Mouse (Mus musculus) G1E (cell line): ENCODE measurements at regions not wholly inside any gene's neighbourhood (a gene's known extent, or its start where the extent isn't known, plus 50 kb on each side); places are given as distances from the start of the nearest gene placed in this dataset.

Experiments
- ATAC-seq: 2 replicates; pipeline ENCODE4 v1.8.0; 2016; ENCODE audit warnings: mild to moderate bottlenecking; ENCODE audit not compliant: insufficient number of reproducible peaks, poor library complexity, low FRiP score, severe bottlenecking; ENCODE audit errors: extremely low read depth
- DNase-seq: peaks from one replicate; pipeline ENCODE4 v3.0.0; 2012; ENCODE audit warnings: low spot score
- H3K27me3 ChIP-seq: 2 replicates; pipeline ENCODE4 v1.6.1; 2012; ENCODE audit warnings: mild to moderate bottlenecking, low read length, inconsistent platforms; ENCODE audit not compliant: insufficient read depth
- H3K36me3 ChIP-seq: replicated peaks from 2 replicates; pipeline ENCODE3; 2012; ENCODE audit warnings: mild to moderate bottlenecking, inconsistent platforms
- H3K4me1 ChIP-seq: 2 replicates; pipeline ENCODE4 v1.6.1; 2012; ENCODE audit warnings: low read depth, low read length, inconsistent platforms, mixed read lengths; ENCODE audit not compliant: insufficient read depth
- H3K4me3 ChIP-seq: 2 replicates; pipeline ENCODE4 v1.5.1; 2012; ENCODE audit warnings: low read depth, mild to moderate bottlenecking, inconsistent platforms, low read length, moderate library complexity, mixed read lengths
- H3K9me3 ChIP-seq: replicated peaks from 2 replicates; pipeline ENCODE4 v1.6.1; 2012; ENCODE audit warnings: inconsistent platforms
- CTCF ChIP-seq: IDR thresholded peaks from 2 replicates; pipeline ENCODE4 v1.5.1; 2012; ENCODE audit warnings: low read depth, low read length, inconsistent platforms, mixed read lengths
- GATA1 ChIP-seq: IDR thresholded peaks from 2 replicates; pipeline ENCODE4 v1.6.1; 2012; ENCODE audit warnings: borderline replicate concordance, low read length, inconsistent platforms, mixed read lengths
- GATA2 ChIP-seq: IDR thresholded peaks from 2 replicates; pipeline ENCODE4 v1.6.1; 2012; ENCODE audit warnings: low read depth, low read length, inconsistent platforms, borderline replicate concordance
- POLR2AphosphoS5 ChIP-seq: IDR thresholded peaks from 2 replicates; pipeline ENCODE4 v1.6.1; 2012; ENCODE audit warnings: low read depth, low read length, inconsistent platforms; ENCODE audit not compliant: insufficient replicate concordance
- TAL1 ChIP-seq: conservative IDR thresholded peaks from 2 replicates; pipeline ENCODE4 v1.6.1; 2012; ENCODE audit warnings: low read depth, low read length, inconsistent platforms, mixed read lengths

DNA sequence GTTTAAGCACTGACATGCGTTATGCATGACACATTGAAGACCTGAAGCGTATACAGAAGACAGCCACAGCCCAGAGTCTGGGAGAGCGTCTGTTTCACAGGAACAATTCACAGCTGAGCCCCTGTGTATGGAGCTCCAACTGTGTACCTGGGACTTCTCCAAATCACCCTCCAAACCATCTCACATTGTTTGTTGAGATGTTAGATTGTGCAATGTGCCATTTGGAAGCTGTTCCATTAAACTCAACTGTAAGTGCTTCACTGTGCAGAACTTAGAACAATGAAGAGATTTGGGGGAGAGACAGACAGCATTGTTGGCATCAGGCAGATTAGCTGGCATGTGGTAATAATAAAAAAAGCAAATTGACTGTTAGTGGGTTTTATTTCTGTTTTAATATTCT lies 74.1 kb upstream of the Card11 start:
- Histone ChIP-seq H3K27me3 (no peaks in the 10 kb centered on the region), H3K4me1 (no peaks in the 10 kb centered on the region), H3K9me3 (peaks cover 65% of the 10 kb centered on the region), H3K36me3 (no peaks in the 10 kb centered on the region), H3K4me3 (no peak overlapping the region)
- ATAC-seq (no peak), DNase-seq (no peak)
- no peak for TF ChIP-seq GATA2

DNA sequence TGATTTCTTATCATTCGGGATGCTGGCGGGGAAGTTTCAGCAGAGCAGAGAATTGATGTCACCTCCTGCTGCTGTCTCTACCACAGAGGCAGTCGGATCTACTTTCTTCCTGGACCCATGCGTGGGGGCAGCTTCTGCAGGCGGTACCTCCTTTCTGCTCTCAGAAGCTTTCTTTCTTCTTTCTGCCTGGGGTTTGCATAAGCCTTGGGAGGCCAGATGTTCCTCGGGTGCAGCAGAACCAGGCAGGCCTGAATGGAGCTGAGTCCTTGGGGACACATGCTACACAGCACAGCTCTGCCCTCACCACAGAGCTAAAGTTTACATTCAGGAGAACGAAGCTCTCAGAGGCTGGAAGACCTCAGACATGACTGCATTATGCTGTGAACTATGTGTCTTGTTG lies 75.8 kb upstream of the Card11 start:
- H3K27me3 ChIP-seq: no peaks in the 10 kb centered on the region
- H3K4me3 ChIP-seq: no peak overlapping the region
- no peak for DNase-seq
- H3K4me1 ChIP-seq: no peaks in the 10 kb centered on the region
- peaks cover 66% of the 10 kb centered on the region for H3K9me3 ChIP-seq
- no peak for ATAC-seq
- no peaks in the 10 kb centered on the region for H3K36me3 ChIP-seq
- TF ChIP-seq GATA2 (no peak), TAL1 (no peak), GATA1 (no peak), CTCF (no peak), POLR2AphosphoS5 (no peak)

DNA sequence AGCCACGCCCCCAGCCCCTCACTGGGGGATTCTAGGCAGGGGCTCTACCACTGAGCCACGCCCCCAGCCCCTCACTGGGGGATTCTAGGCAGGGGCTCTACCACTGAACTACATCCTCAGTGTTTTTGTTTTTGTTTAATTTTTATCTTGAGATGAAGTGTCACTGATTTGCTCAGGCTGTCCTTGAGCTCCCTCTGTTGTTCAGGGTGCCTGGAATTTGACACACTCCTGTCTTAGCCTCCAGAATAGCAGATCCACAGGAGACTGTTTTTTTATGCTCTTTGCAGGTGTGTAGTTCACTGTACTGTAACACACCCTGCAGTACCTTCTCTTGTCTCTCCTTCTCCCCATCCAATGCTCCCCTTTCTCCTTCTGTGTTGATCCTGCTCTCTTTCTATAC lies 76.6 kb upstream of the Card11 start:
- no peak for TF ChIP-seq POLR2AphosphoS5
- TF ChIP-seq GATA1: no peak
- no peak for TF ChIP-seq CTCF
- TF ChIP-seq TAL1: no peak
- TF ChIP-seq GATA2: no peak
- H3K4me1 ChIP-seq: no peaks in the 10 kb centered on the region
- H3K9me3 ChIP-seq: peaks cover 63% of the 10 kb centered on the region
- H3K36me3 ChIP-seq: no peaks in the 10 kb centered on the region
- no peak for DNase-seq
- no peak for ATAC-seq
- no peaks in the 10 kb centered on the region for H3K27me3 ChIP-seq
- H3K4me3 ChIP-seq: no peak overlapping the region

- H3K9me3 ChIP-seq: peaks cover 73% of the 10 kb centered on the region
- no peaks in the 10 kb centered on the region for H3K4me1 ChIP-seq
- H3K4me3 ChIP-seq: no peak overlapping the region
- no peaks in the 10 kb centered on the region for H3K27me3 ChIP-seq
- TF ChIP-seq GATA2 (no peak), GATA1 (no peak), TAL1 (no peak), POLR2AphosphoS5 (no peak), CTCF (no peak)
- H3K36me3 ChIP-seq: no peaks in the 10 kb centered on the region
- DNase-seq (no peak), ATAC-seq (no peak)
Measured at GRCm38 (mm10) chr5:141080896-141081295, 80.5 kb upstream of the Card11 start.

DNA sequence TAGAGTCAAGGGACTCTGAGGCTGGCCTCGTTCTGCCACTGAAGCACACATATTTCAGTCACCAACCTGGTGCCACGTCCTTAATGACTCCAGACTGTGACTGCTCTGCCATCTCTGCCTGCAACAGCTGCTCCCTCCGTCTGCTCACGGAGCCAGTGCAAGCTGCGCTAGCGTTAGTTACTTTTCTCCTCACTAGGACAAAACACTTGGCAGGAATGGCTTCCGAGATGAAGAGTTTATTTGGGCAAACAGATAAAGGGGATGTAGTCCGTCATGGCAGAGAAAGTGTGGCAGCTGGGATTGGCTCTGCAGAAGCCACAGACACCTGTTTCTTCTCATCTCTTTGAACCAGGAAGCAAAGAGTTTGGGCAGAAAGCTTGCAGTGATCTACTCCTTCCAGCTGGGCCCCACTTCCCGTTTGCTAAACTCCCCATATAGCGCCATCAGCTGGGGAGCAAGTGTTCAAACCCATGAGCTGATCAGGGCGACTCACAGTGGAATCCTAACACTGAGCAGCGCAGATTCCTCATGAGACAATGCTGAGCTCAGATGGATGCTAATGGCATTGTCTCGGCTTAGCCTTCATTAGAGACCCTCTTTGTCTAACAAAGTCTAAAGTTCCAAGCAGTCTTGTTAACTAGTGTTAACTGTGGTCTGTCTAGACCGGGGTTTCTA lies 83.8 kb upstream of the Card11 start:
- H3K4me1 ChIP-seq: no peaks in the 10 kb centered on the region
- DNase-seq (no peak), ATAC-seq (no peak)
- no peaks in the 10 kb centered on the region for H3K36me3 ChIP-seq
- TF ChIP-seq POLR2AphosphoS5 (no peak), GATA1 (no peak), CTCF (no peak), TAL1 (no peak), GATA2 (no peak)
- H3K4me3 ChIP-seq: no peak overlapping the region
- peaks cover 61% of the 10 kb centered on the region for H3K9me3 ChIP-seq
- no peaks in the 10 kb centered on the region for H3K27me3 ChIP-seq

DNA sequence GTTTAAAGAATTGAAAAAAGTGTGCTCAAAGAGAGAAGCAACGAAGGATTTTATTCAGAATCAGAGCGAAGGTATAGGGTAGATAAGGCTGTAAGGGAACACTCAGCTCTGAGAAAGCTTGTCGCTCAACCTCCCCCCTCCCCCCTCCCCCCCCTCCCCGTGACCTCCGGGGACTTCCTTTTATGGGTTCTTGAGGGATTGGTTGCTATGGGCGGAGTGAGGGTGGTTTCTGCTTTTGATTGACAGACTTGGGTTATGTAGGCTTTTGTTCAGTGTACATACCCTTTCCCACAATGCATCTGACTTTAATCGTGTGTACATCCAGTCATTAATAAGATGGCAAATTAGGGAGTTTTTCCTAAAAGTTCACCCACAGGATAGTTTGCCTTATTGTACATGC lies 84.4 kb upstream of the Card11 start:
- Histone ChIP-seq H3K27me3 (no peaks in the 10 kb centered on the region), H3K9me3 (peaks cover 56% of the 10 kb centered on the region), H3K4me3 (no peak overlapping the region), H3K36me3 (no peaks in the 10 kb centered on the region), H3K4me1 (no peaks in the 10 kb centered on the region)
- ATAC-seq: no peak
- TF ChIP-seq POLR2AphosphoS5 (no peak), GATA1 (no peak), GATA2 (no peak), CTCF (no peak), TAL1 (no peak)
- DNase-seq: no peak
